Mouse (Mus musculus): ENCODE measurements at regions not wholly inside any gene's neighbourhood (a gene's known extent, or its start where the extent isn't known, plus 50 kb on each side); places are given as distances from the start of the nearest gene placed in this dataset.
"Not testable (repeated sequence)": the region's sequence is repeated elsewhere in the genome, so short reads cannot be mapped to it uniquely, and the experiment has no call there.

DNA sequence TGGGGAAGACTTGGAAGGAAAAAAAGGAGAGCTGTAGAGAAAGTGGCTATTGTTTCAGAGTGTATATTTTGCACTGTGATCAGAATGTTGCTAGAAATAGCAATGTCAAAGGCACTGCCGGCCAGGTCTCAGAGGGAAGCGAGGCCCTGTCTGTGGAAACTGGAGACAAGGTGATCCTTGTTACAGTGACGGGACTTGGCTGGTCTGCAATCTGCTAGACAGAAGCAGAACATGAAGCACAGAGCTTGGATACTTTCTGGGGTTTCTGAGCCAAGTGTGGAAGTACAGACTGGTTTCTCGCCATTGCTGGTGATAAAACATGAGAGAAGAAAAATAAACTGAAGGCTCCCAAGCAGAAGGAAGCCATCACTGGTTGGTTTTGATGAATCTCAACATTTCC is 198.3 kb upstream of the Slc7a14 start:
- DNase-seq, result no peak

DNA sequence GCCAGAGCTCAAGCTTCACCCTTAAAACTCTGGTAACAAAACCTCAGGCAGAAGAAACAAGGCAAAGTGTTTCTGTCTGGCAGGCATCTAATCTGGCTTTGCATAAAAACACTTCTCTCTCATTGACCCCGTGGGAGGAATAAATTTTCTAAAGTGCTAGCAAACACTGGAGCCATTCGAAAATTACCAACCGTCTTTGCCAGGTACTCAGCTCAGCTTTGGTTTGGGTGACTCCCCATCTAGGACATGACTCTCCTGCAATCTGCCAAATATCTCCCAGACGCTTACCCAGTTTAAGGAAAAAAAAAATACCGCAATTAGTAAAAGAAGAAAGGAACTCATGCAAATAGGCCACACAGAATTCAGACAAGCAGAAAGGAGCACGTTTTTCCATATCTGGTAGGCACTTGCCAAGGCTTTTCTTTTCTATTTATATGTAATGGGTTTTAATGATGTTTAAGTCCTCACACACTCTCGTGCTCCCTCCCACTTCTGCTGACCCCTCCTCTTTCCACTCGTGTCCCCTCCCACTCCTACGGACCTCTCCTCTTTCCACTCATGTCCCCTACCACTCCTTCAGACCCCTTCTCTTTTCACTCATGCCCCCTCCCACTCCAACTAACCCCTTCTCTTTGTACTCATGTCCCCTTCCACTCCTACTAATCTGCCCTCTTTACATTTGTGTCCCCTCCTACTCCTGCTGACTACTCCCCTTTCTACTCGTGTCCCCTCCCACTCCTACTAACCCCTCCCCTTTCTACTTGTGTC is 189.2 kb upstream of the Slc7a14 start:
- no peak for DNase-seq

DNA sequence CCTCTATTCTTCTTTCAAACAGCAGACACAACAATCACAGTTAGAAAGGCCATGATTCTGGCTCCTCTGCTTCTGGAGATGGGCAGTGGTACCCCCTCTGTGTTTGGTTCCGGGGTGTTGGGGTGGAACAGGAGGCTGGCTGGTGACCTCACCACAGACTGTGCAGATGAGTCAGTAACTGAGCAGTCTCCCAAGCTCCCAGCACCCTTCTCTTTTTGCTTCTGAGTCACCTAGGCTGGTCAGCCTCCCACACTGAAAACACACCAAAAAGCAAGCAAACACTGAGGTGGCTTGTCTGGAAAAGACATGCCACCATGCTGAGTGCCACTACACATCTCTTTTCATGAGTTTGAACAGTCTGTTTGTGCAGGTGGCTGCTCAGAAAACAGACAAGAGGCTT is 185.1 kb upstream of the Slc7a14 start:
- no peak for DNase-seq

DNA sequence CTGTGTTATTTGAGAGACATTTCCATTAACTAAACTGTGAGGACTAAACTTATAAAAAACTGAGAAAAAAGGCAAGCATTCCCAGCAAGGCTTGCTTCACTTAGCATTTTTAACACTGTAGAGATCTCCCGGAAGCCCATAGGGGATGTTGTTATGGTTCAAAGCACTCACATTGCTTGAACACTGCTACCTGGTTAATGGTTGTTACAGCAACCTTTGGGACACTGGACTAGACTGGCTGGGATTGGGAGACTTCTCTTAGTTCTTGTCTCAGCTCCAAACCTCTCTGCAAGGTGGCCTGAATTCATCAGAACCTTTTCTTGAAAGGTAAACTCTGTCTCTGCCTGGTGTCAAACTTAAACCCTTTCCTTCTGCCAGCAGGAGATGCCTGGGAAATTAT is 184.5 kb upstream of the Slc7a14 start:
- no peak for DNase-seq

DNA sequence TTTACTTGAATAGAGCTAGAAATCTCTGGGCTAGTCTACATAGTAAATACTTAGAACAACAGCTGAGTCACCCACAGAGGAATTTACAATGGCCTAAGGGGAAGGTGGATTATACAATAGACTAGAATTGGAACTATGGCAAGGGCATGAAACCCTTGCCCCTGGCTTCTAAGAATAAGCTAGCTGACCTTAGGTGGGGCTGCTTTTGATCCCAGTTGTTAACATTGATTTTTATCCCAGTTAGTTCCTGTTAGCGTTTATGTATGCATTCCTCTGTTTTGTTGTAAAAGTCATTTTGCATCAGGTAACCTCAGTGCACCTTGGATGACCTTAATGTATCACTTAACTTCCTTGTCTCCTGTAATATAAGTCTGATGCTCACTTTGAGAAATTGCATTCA is 181.6 kb upstream of the Slc7a14 start:
- DNase-seq, result not testable (repeated sequence)

DNA sequence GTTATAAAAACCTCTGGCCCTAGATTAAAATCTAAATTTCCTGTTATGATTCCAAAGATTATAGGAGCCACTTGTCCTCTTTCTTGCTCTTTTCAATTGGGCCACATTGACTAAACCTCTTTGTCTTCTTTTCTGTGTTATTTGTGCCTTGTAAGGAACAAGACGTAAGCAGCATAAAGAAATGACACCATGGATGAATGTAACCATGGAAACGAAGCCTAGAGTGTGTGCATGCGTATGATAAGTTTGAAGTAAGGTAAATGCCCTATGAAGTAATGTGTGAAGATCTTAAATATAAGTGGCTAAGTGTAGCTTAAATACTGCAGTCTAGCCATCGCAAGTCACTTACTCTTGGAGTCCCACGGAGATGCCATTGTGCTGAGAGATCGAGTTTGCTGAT is 177.4 kb upstream of the Slc7a14 start:
- DNase-seq, result no peak

DNA sequence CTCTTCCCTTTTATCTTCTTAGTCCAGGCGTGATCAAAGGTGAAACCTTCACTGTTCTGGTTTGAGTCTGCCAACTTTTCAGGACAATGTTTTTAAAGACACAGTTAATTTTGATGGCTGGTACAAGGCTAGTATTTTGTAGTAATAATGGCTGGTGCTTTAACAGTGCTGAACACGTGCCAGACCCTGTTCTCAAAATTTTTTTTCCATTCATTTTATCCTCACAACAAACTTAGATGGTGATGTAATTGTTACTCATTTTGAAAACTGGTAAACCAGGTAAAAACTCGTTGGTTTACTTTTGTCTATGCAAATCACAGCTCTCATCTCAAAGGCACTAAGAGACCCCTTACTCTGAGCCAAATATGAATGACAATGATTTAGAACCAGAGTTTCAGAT is 171.8 kb upstream of the Slc7a14 start:
- DNase-seq, result no peak

DNA sequence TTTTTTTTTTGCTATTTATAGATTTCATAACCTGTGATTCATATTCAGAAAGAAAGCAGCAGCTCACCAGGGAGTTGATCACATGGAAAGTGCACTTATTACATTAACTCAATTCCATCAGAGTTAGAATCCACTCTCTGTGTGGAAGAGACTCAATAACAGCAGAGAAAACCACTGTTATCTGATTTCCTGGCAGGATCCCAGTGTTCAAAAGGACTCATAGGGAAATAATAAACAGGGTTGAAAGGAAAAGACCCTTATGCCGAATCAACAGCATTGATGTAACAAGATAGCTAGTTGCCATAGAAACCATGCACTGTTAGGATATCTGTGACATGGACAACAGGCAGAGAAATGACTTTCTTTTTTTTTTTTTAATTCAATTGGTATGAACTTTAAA is 157.7 kb upstream of the Slc7a14 start:
- DNase-seq, result no peak

DNA sequence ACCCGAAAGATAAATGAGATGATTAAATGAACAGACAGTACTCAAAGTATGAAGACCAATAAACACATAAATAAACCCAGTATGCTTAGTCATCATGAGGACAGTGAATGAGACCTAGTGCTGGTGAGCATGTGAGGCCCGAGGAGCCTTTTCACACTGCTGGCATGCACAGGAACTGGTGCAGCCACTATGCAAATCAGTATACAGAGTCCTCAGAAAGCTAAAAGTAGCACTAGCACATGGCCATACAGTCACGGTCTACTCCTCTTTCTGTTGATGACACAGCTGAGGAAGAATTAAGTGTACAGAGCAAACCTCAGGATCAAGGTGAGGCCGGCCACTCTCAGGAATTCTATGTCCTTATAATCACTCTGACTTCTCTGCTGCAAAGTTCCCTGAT is 154.1 kb upstream of the Slc7a14 start:
- no peak for DNase-seq

DNA sequence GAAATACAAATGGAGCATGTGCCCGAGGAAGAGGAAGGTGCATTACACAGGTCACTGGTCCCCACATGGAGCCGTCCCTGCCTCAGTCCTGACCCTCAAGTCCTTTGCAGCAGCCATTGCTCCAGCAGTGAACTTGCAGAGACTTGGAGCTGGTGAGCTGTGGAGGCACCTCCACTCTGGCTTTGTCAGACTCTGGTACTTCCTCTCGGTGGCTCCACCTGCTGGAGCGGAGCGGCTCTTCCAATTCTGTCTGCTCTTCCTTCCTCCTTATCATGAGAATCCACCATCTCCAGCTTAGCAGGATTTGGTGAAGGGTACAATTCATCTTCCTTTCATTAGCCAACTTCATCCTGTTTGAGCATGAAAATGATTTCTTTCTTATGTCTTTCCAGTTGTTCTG is 149.3 kb upstream of the Slc7a14 start:
- DNase-seq, result peak; percentile 52

DNA sequence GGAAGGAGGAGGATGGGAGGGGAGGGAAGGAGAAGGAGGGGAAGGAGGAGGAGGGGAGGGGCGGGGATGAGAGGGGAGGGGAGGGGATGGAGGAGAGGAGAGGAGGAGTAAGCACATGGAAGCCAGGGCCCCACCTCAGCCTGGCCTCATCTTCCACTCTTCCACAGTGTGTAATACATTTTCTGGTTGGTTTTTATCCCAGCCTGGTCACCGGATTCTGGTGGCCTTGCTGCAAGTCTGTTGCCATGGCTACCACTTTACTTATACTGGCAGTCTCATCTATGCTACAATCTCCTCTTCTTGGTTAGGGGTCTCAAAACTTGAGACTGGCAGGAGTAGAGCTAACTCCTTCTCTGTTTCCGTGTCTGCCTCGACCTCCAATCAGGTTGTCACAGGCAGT is 147.8 kb upstream of the Slc7a14 start:
- no peak for DNase-seq

DNA sequence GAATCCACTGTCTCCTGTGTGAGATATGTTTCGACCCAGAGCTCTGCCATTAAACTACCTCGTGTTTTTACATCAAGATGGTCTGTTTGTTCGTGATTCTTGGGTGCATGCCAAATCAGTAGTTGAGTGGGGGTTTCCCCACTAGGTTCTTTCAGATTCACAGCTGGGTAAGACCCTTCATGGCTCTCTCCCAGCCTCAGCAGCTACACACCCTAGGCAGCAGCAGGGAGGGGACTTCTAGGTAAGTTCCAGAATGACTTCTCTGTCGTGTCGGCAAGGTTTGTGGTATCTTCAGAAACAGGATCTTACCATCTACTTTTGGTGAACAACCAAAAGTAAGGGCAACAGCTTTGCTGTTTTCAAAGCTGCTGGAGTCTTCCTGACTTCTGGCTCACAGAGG is 144.9 kb upstream of the Slc7a14 start:
- no peak for DNase-seq

DNA sequence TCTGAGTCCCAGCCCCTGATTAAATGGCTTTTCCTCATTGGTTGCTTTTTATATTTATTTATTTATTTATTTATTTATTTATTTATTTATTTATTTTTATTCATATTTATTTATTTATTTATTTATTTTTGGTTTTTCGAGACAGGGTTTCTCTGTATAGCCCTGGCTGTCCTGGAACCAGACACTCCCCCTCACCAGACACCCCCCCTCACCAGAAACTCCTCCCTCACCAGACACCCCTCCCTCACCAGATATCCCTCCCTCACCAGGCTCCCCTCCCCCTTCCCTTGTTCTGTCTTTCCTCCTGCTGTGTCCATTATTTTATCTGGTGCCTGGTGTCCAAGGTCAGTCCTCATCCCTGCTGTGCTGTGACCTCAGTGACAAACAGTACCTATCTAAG is 134.7 kb upstream of the Slc7a14 start:
- DNase-seq, result no peak

DNA sequence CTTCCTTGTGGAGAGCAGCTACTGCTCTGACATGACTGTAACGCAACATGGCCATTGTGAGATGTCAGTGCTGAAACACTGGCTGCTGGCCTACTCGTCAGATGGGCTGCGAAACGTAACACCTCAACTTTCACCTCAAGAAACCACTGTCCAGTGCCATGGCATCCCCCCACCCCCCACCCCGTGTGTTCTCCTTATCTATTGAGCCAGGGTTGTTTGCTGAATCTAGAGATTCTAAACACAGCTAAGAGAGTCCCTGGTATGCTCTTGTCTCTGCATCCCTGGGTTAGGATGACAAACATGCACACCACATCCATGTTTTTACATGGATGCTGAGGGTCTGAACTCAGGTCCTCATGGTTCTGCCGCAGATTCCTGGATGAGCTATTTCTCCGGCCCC is 134.1 kb upstream of the Slc7a14 start:
- no peak for DNase-seq

DNA sequence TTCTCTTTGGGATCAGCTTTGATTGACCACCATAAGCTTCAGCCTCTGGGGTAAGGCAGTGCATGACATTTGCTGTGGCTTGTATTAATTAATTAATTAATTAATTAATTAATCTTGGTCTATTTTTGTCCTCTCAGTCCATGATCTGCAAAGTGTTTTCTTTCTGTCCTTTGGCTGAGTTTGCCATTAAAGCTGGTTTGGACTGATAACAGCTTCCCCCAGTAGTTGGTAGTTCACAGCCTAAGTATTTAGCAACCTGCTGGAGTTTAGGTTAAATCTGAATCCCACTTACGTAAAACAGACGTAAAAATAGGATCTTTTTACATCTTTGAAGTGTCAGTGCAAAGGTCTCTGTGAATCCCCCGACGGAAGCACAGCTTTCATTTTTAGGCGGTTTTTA is 133.7 kb upstream of the Slc7a14 start:
- DNase-seq, result no peak

DNA sequence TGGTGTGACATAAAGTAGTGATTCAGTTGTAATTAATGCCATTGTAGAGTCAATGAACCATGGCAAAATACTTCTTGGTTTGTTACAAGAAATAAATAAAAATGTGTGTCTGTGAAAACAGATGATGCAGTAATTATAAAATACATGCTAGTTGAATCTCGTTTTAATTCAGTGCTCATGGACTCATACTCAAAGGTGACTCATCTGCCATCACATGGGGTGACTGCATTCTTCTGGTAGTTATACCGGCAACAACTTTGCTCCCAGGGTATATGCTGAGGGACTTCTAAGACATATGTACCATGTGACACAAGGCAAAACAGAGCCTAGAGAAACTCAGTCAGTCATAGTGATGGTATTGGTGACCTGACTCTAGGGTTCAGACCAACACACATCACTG is 130.1 kb upstream of the Slc7a14 start:
- no peak for DNase-seq

DNA sequence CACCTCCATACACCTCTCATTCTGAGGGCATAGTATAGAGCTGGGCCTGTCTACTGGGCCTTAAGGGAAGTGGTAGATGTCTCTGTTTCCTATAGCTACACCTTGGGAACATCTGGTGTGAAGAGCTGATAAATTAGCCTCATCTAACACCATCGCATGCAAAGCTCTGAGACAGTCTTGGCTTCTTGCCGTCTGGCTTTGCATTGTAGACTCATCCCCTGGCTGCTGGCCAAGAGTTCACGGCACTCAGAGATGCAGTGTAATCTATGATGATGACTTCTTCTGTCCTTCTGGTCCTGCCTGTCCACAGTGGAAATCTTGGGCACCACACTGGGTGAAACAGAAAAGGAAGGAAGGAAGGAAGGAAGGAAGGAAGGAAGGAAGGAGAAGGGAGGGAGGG is 127.8 kb upstream of the Slc7a14 start:
- no peak for DNase-seq

DNA sequence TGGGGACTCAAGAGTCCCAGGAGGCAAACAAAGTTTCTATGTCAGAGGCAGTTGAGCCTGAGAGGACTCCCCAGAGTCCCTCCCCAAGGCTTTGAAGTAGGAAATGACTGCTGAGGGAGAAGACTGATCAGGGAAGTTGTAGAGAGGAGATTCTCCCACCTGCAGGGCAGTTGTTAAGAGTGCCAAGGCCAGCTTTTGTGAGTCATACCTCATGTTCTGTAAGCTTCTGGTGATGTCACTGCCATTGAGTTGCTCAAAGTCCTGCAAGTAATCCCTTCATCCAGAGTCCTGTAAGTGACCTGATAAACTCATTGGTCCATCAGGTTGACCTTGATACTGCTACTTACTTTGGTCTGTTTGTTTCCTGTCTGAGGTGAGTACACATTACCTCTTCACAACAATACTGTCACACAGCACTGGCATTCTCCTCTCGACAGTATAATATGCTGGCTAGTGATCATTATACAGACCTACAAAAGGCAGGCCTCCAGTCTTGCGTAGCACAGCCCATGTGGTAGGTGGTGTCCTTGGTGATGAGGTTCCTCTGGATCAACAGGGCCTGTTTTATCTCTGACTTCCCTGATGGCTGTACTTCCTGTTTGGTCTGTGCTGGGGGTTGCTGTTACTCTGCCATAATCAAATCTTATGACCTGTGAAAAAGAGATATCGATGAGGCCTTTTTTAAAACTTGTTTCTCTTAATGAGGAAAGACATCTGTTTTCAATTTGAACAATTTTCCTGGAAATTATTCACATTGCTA is 125.2 kb upstream of the Slc7a14 start:
- DNase-seq, result no peak

DNA sequence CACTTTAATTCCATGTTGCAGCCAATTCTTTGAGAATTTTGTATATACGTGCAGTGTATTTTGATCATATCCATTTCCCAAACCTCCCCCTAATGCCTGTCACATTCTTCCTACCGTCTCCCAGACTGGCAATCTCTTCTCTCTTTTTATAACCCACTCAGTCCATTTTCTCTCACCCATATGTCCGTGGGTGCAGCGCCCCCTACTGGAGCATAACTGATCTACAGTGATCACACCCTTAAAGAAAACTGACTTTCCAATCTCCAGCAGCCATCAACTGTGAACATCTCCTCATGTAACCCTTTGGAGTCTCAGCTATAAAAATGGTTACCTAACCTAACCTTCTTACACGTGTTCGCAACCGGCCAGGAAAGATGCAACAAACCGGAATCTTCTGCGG is 123.0 kb upstream of the Slc7a14 start:
- DNase-seq, result peak; percentile 11

DNA sequence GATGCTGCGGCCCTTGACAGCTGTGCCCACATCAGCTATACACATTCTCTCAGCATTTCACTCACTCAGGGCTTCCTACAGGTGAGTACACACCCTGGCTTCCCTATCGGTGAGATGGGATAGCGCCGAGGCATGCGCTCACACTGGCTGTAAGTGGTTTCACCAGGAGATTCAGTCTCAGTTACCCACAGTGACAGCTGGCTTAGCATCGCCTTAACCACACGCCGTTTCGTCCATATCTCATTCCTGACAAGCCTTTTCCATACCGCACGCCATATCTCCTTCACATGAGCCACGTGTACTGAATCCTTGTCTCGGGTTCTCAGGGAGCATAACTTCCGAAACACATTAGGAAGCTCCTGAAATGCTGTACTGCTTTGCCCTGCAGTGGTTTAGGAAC is 113.3 kb upstream of the Slc7a14 start:
- no peak for DNase-seq

DNA sequence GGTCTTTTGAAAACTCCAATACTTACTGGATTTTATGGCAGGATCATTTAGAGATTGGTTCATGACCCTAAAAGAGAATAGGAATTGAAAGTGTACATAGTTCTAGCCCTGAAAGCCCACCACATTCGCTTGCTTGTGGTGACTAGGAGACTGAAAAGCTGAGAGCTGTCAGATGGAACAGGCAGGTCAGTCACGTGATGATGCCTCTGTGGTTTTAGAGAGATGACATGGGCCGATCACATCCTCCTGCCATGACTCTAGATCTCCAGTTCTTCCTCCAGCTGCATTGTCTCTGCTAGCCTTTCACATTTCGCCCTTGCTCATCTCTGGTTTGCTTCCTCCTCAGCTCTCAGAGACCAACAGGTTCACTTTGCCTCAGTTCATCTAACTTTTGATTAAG is 98.6 kb upstream of the Slc7a14 start:
- DNase-seq, result no peak

DNA sequence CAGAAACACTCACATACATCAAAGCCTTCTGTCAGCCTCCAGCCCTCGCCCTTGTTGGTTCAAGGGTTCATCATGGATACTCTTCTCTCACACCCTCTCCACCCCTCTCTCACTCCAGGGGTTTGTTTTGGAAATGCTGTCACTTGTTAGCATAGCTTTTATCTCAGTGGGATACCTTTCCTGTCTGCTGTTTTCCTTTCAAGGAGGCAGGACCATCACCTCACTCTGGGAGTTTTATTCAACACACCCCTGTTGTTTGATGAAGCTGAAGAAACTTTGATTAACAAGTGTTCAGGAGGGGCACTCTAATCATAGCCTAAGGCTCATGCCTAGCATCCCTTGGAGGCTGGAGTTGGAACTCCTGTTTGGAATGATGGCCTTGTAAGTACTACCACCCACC is 95.7 kb upstream of the Slc7a14 start:
- no peak for DNase-seq

DNA sequence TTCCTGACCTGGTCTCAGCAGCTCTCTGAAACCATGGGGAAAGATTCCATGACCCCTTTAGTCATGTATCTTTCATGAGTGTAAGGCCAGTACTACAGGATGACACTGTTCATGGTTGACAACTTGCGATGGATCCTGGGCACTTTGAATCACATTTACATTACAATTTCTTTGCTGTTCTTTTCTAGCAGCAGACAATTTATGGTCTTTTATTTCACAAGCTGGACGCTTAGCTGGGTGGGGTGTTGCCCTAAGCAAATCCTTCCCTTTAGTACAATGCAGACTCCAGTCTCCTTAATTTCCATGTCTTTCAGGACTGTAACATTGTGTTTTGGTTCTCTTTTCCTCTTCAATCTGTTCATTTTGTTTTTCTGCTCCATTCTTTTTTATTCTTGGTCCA is 89.0 kb upstream of the Slc7a14 start:
- DNase-seq, result no peak

DNA sequence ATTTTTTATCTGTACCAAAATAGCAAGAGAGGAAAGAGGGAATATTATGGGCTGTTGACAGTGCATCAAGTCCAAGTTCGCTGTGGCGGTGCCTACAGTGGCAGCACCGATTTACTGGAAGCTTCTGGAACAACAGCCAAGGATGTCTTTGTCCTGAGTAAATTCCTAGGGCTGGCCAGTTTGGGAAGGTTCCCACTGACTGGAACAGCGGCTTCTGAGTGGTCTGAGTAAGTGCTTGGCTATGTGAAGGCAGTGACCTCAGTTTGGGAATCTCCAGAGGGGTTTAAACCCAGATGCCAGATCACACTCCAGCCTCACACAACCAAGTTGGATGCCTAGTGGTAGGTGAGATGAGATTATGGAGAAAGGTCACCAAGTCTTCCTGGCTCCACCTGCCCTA is 84.4 kb upstream of the Slc7a14 start:
- no peak for DNase-seq

DNA sequence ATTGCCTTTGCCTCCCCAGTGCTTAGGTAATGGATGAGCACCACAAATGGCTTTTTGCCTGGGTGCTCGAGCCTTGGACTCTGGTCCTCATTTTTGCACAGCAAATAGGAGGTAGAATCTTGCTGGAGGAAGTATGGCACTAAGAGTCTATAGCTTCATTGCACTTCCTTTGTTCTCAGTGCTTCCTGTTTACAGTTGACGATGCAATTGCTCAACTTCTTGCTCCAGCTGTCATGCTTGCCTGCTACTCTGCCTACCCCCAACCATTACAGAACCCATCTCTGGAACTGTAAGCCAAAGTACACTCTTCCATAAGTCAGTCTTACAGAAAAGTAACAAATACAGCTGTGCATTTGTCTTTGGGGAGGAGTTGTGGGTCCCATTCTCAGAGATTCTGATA is 79.8 kb upstream of the Slc7a14 start:
- no peak for DNase-seq

Measured in retina, postnatal 1 day (tissue).